Mouse (Mus musculus): ENCODE measurements around the gene Gna12. TPM values are rescaled to one million over a fixed set of nuclear protein-coding genes. Genes with fewer than 3 reads are reported as not detected.

Gna12 gene
- polyA plus RNA-seq, 1 experiment from 2014 or later: 8.4 TPM

- no peak overlapping the region for H3K4me3 ChIP-seq (ENCODE audit: low read length)
- no peak for ATAC-seq (ENCODE audit: low read depth)
- no peaks in the 10 kb centered on the region for H3K9me3 ChIP-seq (ENCODE audit: control insufficient read depth, low read length)
- H3K27ac ChIP-seq (ENCODE audit: low read length): no peak overlapping the region
- 79% methylated on average over 4 of the region's 4 CpGs for WGBS
- H3K36me3 ChIP-seq (ENCODE audit: control insufficient read depth, insufficient read depth, low read length): peaks cover 2% of the 10 kb centered on the region; the same call in 1 of the 2 replicates
- H3K9ac ChIP-seq (ENCODE audit: low read length): no peak overlapping the region
- H3K27me3 ChIP-seq (ENCODE audit: control insufficient read depth, insufficient read depth, low read depth, low read length): no peaks in the 10 kb centered on the region
- H3K4me1 ChIP-seq (replicated peaks; ENCODE audit: control insufficient read depth, insufficient read depth, low read length): peaks cover 35% of the 10 kb centered on the region
- no peak overlapping the region for H3K4me2 ChIP-seq (ENCODE audit: low read depth, low read length)
These were observed 9.7 kb downstream of the Gna12 start for GRCm38 (mm10) chr5:140820539-140820938.

- H3K27ac ChIP-seq (ENCODE audit: low read length): no peak overlapping the region
- peaks cover 44% of the 10 kb centered on the region for H3K4me1 ChIP-seq (replicated peaks; ENCODE audit: control insufficient read depth, insufficient read depth, low read length)
- H3K9ac ChIP-seq (ENCODE audit: low read length): no peak overlapping the region
- 54% methylated on average over 4 of the region's 4 CpGs for WGBS
- H3K27me3 ChIP-seq (ENCODE audit: control insufficient read depth, insufficient read depth, low read depth, low read length): no peaks in the 10 kb centered on the region
- H3K4me3 ChIP-seq (ENCODE audit: low read length): no peak overlapping the region
- no peaks in the 10 kb centered on the region; the same call in 1 of the 2 replicates for H3K36me3 ChIP-seq (ENCODE audit: control insufficient read depth, insufficient read depth, low read length)
- no peaks in the 10 kb centered on the region for H3K9me3 ChIP-seq (ENCODE audit: control insufficient read depth, low read length)
- no peak for ATAC-seq (ENCODE audit: low read depth)
- H3K4me2 ChIP-seq (ENCODE audit: low read depth, low read length): no peak overlapping the region
These were observed 10.6 kb downstream of the Gna12 start for GRCm38 (mm10) chr5:140819594-140819993.

GRCm38 (mm10) chr5:140818482-140819076 is 11.7 kb downstream of the Gna12 start:
- Histone ChIP-seq H3K4me1 (replicated peaks; ENCODE audit: control insufficient read depth, insufficient read depth, low read length) (peaks cover 43% of the 10 kb centered on the region), H3K4me3 (ENCODE audit: low read length) (no peak overlapping the region), H3K36me3 (ENCODE audit: control insufficient read depth, insufficient read depth, low read length) (no peaks in the 10 kb centered on the region), H3K4me2 (ENCODE audit: low read depth, low read length) (no peak overlapping the region), H3K9me3 (ENCODE audit: control insufficient read depth, low read length) (no peaks in the 10 kb centered on the region), H3K9ac (ENCODE audit: low read length) (no peak overlapping the region), H3K27me3 (ENCODE audit: control insufficient read depth, insufficient read depth, low read depth, low read length) (no peaks in the 10 kb centered on the region), H3K27ac (ENCODE audit: low read length) (no peak overlapping the region)
- ATAC-seq (ENCODE audit: low read depth): no peak
- 77% methylated on average over 5 of the region's 5 CpGs for WGBS

- Histone ChIP-seq H3K27me3 (ENCODE audit: control insufficient read depth, insufficient read depth, low read depth, low read length) (no peaks in the 10 kb centered on the region), H3K4me2 (ENCODE audit: low read depth, low read length) (no peak overlapping the region), H3K9me3 (ENCODE audit: control insufficient read depth, low read length) (no peaks in the 10 kb centered on the region), H3K9ac (ENCODE audit: low read length) (no peak overlapping the region), H3K4me3 (ENCODE audit: low read length) (no peak overlapping the region), H3K27ac (ENCODE audit: low read length) (no peak overlapping the region), H3K36me3 (ENCODE audit: control insufficient read depth, insufficient read depth, low read length) (no peaks in the 10 kb centered on the region), H3K4me1 (replicated peaks; ENCODE audit: control insufficient read depth, insufficient read depth, low read length) (peaks cover 52% of the 10 kb centered on the region)
- 76% methylated on average over 6 of the region's 6 CpGs for WGBS
- no peak for ATAC-seq (ENCODE audit: low read depth)
These were observed 13.2 kb downstream of the Gna12 start for GRCm38 (mm10) chr5:140816950-140817568.

- Histone ChIP-seq H3K27me3 (ENCODE audit: control insufficient read depth, insufficient read depth, low read depth, low read length) (no peaks in the 10 kb centered on the region), H3K9me3 (ENCODE audit: control insufficient read depth, low read length) (no peaks in the 10 kb centered on the region), H3K4me3 (ENCODE audit: low read length) (no peak overlapping the region)
These were observed 14.2 kb downstream of the Gna12 start for GRCm38 (mm10) chr5:140816008-140816407.

GRCm38 (mm10) chr5:140815059-140815728 is 15.0 kb downstream of the Gna12 start:
- Histone ChIP-seq H3K27me3 (ENCODE audit: control insufficient read depth, insufficient read depth, low read depth, low read length) (no peaks in the 10 kb centered on the region), H3K4me1 (replicated peaks; ENCODE audit: control insufficient read depth, insufficient read depth, low read length) (peaks cover 49% of the 10 kb centered on the region), H3K9me3 (ENCODE audit: control insufficient read depth, low read length) (no peaks in the 10 kb centered on the region), H3K9ac (ENCODE audit: low read length) (0 out of 2 replicates have a peak overlapping the region, but pooled peaks have one; percentile 2), H3K27ac (ENCODE audit: low read length) (peak overlapping the region; percentile 71), H3K36me3 (ENCODE audit: control insufficient read depth, insufficient read depth, low read length) (no peaks in the 10 kb centered on the region), H3K4me3 (ENCODE audit: low read length) (no peak overlapping the region), H3K4me2 (ENCODE audit: low read depth, low read length) (no peak overlapping the region)
- 12% methylated on average over 9 of the region's 9 CpGs for WGBS
- ATAC-seq (ENCODE audit: low read depth): peak; percentile 51

More at GRCm38 (mm10) chr5:140816008-140816407, 14.2 kb downstream of the Gna12 start:
- peaks cover 51% of the 10 kb centered on the region for H3K4me1 ChIP-seq (replicated peaks; ENCODE audit: control insufficient read depth, insufficient read depth, low read length)
- 81% methylated on average over 3 of the region's 3 CpGs for WGBS
- no peak for ATAC-seq (ENCODE audit: low read depth)
- no peak overlapping the region; the same call in 1 of the 2 replicates for H3K27ac ChIP-seq (ENCODE audit: low read length)
- no peak overlapping the region for H3K9ac ChIP-seq (ENCODE audit: low read length)
- no peaks in the 10 kb centered on the region for H3K36me3 ChIP-seq (ENCODE audit: control insufficient read depth, insufficient read depth, low read length)
- no peak overlapping the region for H3K4me2 ChIP-seq (ENCODE audit: low read depth, low read length)

GRCm38 (mm10) chr5:140814403-140814802 is 15.8 kb downstream of the Gna12 start:
- 81% methylated on average over 5 of the region's 5 CpGs for WGBS
- no peak for ATAC-seq (ENCODE audit: low read depth)
- no peak overlapping the region for H3K4me3 ChIP-seq (ENCODE audit: low read length)
- no peaks in the 10 kb centered on the region for H3K9me3 ChIP-seq (ENCODE audit: control insufficient read depth, low read length)
- H3K4me2 ChIP-seq (ENCODE audit: low read depth, low read length): no peak overlapping the region
- no peaks in the 10 kb centered on the region for H3K36me3 ChIP-seq (ENCODE audit: control insufficient read depth, insufficient read depth, low read length)
- H3K27ac ChIP-seq (ENCODE audit: low read length): no peak overlapping the region
- no peak overlapping the region for H3K9ac ChIP-seq (ENCODE audit: low read length)
- peaks cover 48% of the 10 kb centered on the region for H3K4me1 ChIP-seq (replicated peaks; ENCODE audit: control insufficient read depth, insufficient read depth, low read length)
- no peaks in the 10 kb centered on the region for H3K27me3 ChIP-seq (ENCODE audit: control insufficient read depth, insufficient read depth, low read depth, low read length)

- H3K9me3 ChIP-seq (ENCODE audit: control insufficient read depth, low read length): no peaks in the 10 kb centered on the region
- peaks cover 45% of the 10 kb centered on the region for H3K4me1 ChIP-seq (replicated peaks; ENCODE audit: control insufficient read depth, insufficient read depth, low read length)
- no peak for ATAC-seq (ENCODE audit: low read depth)
- H3K27me3 ChIP-seq (ENCODE audit: control insufficient read depth, insufficient read depth, low read depth, low read length): no peaks in the 10 kb centered on the region
- H3K4me2 ChIP-seq (ENCODE audit: low read depth, low read length): no peak overlapping the region
- no peaks in the 10 kb centered on the region for H3K36me3 ChIP-seq (ENCODE audit: control insufficient read depth, insufficient read depth, low read length)
- WGBS: 23% methylated on average over 4 of the region's 4 CpGs
- H3K4me3 ChIP-seq (ENCODE audit: low read length): no peak overlapping the region
- H3K9ac ChIP-seq (ENCODE audit: low read length): no peak overlapping the region
- H3K27ac ChIP-seq (ENCODE audit: low read length): no peak overlapping the region
These were observed 17.5 kb downstream of the Gna12 start for GRCm38 (mm10) chr5:140812699-140813098.

GRCm38 (mm10) chr5:140812063-140812462 is 18.2 kb downstream of the Gna12 start:
- Histone ChIP-seq H3K27ac (ENCODE audit: low read length) (0 out of 2 replicates have a peak overlapping the region, but pooled peaks have one; percentile 11), H3K27me3 (ENCODE audit: control insufficient read depth, insufficient read depth, low read depth, low read length) (no peaks in the 10 kb centered on the region), H3K4me2 (ENCODE audit: low read depth, low read length) (no peak overlapping the region), H3K4me1 (replicated peaks; ENCODE audit: control insufficient read depth, insufficient read depth, low read length) (peaks cover 45% of the 10 kb centered on the region), H3K36me3 (ENCODE audit: control insufficient read depth, insufficient read depth, low read length) (no peaks in the 10 kb centered on the region), H3K4me3 (ENCODE audit: low read length) (no peak overlapping the region), H3K9me3 (ENCODE audit: control insufficient read depth, low read length) (no peaks in the 10 kb centered on the region), H3K9ac (ENCODE audit: low read length) (no peak overlapping the region)
- no peak for ATAC-seq (ENCODE audit: low read depth)
- 51% methylated on average over 5 of the region's 5 CpGs for WGBS
